Mouse (Mus musculus): ENCODE data around the gene Tmc8. TPM values are rescaled to one million over a fixed set of nuclear protein-coding genes. Genes with fewer than 3 reads are reported as not detected.

The Tmc8 gene
- total RNA-seq, 2 experiments from 2014 or later, result 3.2 to 4.3 TPM

Other genes with a start within 250 kb of the Tmc8 start
- gene Tnrc6c, start 127.8 kb upstream of the Tmc8 start, total RNA-seq (2021), result 10 to 100 TPM; 20.4 to 24.5 TPM
- 10 to 100 TPM; 24.1 to 27.0 TPM for gene Tmc6, start 122 bp downstream of the Tmc8 start, total RNA-seq (2021)
- not detected for gene 6030468B19Rik, start 15.6 kb downstream of the Tmc8 start, total RNA-seq (2021)
- under 1 TPM in 1 of 2 experiments, not detected in 1; 0.80 TPM for gene Gm20708, start 27.6 kb downstream of the Tmc8 start, total RNA-seq (2021)
- gene Syngr2, start 27.6 kb downstream of the Tmc8 start, total RNA-seq (2021), result 100 to 1,000 TPM in 1 of 2 experiments, 10 to 100 TPM in 1; 65.4 to 101 TPM
- 1 to 10 TPM; 4.7 to 6.1 TPM for gene Afmid, start 43.8 kb downstream of the Tmc8 start, total RNA-seq (2021)
- gene Tk1, start 44.0 kb downstream of the Tmc8 start, total RNA-seq (2021), result 1 to 10 TPM; 2.2 to 3.8 TPM
- gene Birc5, start 67.2 kb downstream of the Tmc8 start, total RNA-seq (2021), result 1 to 10 TPM in 1 of 2 experiments, under 1 TPM in 1; 0.61 to 1.2 TPM
- not detected for gene Tmem235, start 78.7 kb downstream of the Tmc8 start, total RNA-seq (2021)
- 10 to 100 TPM in 1 of 2 experiments, 1 to 10 TPM in 1; 9.4 to 13.0 TPM for gene Tha1, start 91.4 kb downstream of the Tmc8 start, total RNA-seq (2021)
- 1 to 10 TPM; 4.2 to 5.6 TPM for gene Socs3, start 188.0 kb downstream of the Tmc8 start, total RNA-seq (2021)
- 10 to 100 TPM; 47.8 to 65.5 TPM for gene Pgs1, start 204.2 kb downstream of the Tmc8 start, total RNA-seq (2021)

Data from adrenal gland, adult 18-20 months (tissue).